ENCODE assay signal across 15 mouse cellular contexts in the genomic region with DNA sequence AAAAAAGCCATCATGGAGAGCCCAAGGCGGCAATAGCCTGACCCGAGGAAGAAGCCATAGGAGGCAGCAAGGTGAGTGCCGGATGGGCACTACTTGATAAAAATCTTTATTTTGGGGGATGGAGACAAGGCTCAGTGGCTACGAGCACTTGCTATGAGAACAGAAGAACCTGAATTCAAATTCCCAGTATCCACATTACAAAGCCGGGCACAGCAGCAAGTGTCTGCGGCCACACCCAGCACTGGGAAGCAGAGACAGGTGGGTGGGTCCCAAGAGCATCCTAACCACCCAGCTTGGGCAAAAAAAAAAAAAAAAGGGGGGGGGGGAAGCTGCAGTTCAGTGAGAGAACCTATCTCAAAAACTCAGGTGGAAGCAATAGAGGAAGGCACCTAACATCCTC.
"Had no signal": no experiment of that assay in that cellular context is flagged by ENCODE, and none has a peak within 500 bp of the region (broad histone marks: within the 10 kb centered on the region; RNA-seq: fewer than 3 reads in every experiment).

No protein-coding gene starts in this region.

- DNase-seq: liver, postnatal 0 days; lung, adult 2 months; lung, postnatal 14 days; lung, postnatal 36 days; retina, postnatal 1 day; right cerebral cortex, adult 18-20 months; right cerebral cortex, postnatal 25 days; right cerebral cortex, postnatal 4 days; spleen, adult 18-20 months; thymus, adult 18-20 months; thymus, postnatal 14 days; thymus, postnatal 36 days had no signal

- ATAC-seq: liver, postnatal 0 days; lung, postnatal 0 days; midbrain, embryonic 13.5 days; midbrain, embryonic 16.5 days had no signal
